Mouse (Mus musculus) left cerebral cortex, adult 8-10 months (tissue): ENCODE measurements at regions not wholly inside any gene's neighbourhood (a gene's known extent, or its start where the extent isn't known, plus 50 kb on each side); places are given as distances from the start of the nearest gene placed in this dataset.

Experiments
- DNase-seq, 2 experiments: peaks; one replicate each; pipeline ENCODE4 v3.0.0; 2022; ENCODE audit warnings: low spot score in 2 of 2

- no peak for DNase-seq
Measured at GRCm38 (mm10) chr8:10931266-10931665, 77.0 kb downstream of the Irs2 start.

- DNase-seq = no peak
Measured at GRCm38 (mm10) chr8:10928836-10929235, 79.4 kb downstream of the Irs2 start.

- DNase-seq = no peak
Measured at GRCm38 (mm10) chr8:10928342-10928794, 79.9 kb downstream of the Irs2 start.

DNA sequence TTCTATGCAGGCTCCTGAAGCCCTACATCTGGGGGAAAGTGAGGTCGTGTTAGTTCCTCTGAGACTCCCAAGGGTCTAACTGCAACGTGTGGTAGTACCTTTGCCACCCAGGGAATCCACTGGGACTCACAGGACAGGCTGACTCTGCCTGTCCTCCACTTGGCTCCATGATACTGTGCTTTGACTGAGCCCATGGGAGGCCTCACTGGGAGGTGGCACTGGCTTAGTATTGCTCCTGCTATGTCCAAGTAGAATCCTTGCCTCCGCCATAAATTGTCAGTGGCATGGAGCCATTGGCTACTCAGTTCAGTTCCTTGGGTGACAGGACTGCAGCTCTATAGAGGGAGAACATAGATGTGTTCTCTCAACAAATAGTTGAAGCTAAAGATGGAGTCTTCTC, 81.1 kb downstream of the Irs2 start:
- no peak for DNase-seq

DNA sequence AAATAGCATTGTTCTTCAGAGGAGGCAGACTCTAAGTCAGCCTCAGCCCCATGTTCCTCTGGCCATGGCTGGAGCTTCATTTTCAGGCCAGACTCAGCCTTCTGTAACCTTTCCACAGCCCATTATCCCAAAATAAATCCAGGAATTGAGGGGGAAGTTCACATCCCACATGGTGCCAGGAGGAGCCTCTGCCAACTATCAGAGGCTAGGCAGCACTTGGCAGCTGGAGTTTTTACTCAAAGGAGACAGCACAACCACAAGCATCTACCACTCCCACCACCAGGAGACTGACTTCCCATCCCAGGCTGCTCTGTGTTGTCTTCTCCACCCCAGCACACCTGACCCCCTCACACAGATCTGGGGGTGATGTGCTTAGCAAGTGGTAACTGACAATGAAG, 81.7 kb downstream of the Irs2 start:
- DNase-seq = no peak

GRCm38 (mm10) chr8:10925582-10926517, 82.4 kb downstream of the Irs2 start:
- no peak for DNase-seq

DNA sequence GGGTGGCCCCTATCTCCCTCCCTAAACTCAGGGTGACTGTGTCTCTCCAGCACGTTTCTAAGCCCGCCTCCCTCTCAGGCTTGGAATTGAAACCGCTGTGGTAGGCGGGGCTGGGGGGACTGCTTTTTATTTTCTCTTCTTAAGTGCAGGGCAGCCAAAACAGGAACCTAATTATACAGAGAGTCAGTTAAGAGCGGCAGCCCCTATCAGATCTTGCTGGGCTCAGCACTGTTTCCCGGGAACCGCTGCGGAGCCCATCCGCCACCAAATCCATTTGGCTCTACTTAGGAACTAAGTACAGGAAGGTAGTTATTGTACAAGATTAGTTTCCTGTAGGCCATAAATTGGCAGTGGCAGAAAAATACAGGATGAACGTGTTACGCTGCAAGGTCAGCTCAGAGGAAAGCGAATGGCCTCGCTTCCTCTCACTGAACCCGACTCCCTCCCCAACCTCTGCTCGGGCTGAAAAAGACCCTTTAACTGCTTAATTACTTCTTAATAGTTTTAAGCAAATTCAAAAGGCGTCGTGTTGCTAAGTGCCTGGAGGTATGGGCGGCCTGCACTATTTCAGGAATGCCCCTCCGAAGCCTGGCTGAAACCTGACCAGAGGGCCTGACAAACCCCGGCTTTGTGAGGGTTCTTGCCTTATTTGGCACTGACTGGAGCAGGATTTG, 83.6 kb downstream of the Irs2 start:
- no peak for DNase-seq

DNA sequence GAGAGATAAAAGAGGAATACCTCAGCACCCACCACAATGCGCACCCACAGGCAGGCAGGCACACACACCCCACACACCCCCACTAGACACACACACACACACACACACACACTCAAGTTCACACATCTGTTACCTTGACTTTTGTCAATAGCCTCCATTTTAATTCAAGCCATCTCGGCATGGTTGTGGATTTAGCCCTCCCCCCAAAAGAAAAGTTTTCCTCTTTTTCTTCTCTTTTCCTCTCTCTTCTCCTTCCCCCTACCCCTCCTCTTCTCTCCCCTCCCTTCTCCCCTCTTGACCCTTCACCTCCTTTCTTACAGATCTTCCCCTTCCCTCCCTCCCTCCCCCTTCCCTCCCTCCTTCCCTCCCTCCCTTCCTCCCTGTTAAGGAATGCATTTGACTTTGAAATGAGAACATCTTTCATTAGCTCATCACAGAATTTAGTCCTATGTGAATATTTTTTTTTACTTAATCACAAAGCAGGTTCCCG, 84.2 kb downstream of the Irs2 start:
- DNase-seq = no peak

GRCm38 (mm10) chr8:10923071-10924000, 84.9 kb downstream of the Irs2 start:
- no peak for DNase-seq

DNA sequence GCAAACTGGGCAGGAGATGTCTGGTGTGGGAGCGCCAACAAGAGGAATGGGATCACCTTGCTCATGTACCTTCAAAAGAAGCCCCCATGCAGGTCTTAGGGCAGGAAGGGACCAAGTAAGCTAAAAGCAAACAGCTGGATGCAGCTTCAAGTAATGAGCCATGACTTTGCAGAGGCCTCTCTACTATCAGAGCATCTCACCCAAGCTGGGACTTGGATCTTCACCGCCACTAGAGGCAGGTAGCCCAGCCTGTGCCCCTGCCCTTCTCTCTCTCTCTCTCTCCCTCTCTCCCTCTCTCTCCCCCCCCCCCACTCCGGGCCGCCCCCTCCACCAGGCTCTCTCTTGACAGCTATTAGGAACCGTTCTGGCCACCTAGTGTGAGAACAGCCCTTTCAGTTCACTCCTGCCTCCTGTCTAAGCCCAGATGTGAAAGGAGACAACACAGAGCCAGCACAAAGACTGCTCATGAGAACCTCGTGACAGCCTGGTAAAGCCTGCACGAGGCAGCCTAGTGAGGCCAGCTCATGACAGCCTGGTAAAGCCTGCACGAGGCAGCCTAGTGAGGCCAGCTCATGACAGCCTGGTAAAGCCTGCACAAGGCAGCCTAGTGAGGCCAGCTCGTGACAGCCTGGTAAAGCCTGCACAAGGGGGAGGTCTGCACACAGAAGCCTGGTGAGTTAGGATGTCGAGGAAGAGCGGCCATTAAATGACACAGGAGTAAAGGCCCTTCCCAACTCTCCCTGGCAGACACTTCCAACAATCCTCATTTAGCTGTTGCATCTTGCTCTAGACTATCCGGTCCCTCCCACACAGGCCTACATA, 85.8 kb downstream of the Irs2 start:
- DNase-seq = no peak

- no peak for DNase-seq
Measured at GRCm38 (mm10) chr8:10921439-10922191, 86.6 kb downstream of the Irs2 start.

- no peak for DNase-seq
Measured at GRCm38 (mm10) chr8:10919620-10920019, 88.6 kb downstream of the Irs2 start.

- DNase-seq = no peak
Measured at GRCm38 (mm10) chr8:10918403-10919035, 89.7 kb downstream of the Irs2 start.

GRCm38 (mm10) chr8:10914616-10915015, 93.6 kb downstream of the Irs2 start:
- DNase-seq = no peak

DNA sequence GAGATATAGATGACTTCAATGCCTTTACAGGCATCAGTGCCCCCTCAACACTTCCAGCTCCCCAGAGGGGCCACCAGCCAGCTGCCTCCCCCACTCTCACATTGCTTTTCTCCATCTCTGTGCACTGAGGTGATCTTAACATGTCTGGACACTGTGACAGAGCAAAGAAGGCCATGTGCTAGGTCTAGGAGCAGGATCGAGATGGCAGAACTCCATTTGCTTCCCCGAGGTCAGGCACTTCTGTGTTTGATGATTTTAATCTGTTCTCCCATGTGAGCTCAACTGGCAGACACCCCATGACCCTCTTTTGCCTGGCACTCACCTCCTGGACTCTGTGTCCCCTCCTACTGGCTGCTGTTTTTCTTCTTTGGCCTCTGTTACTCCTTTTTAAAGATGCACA, 95.8 kb downstream of the Irs2 start:
- no peak for DNase-seq

- DNase-seq = no peak
Measured at GRCm38 (mm10) chr8:10911371-10911770, 96.9 kb downstream of the Irs2 start.

- DNase-seq = no peak
Measured at GRCm38 (mm10) chr8:10910954-10911353, 97.3 kb downstream of the Irs2 start.

- no peak for DNase-seq
Measured at GRCm38 (mm10) chr8:10910244-10910872, 97.9 kb downstream of the Irs2 start.

DNA sequence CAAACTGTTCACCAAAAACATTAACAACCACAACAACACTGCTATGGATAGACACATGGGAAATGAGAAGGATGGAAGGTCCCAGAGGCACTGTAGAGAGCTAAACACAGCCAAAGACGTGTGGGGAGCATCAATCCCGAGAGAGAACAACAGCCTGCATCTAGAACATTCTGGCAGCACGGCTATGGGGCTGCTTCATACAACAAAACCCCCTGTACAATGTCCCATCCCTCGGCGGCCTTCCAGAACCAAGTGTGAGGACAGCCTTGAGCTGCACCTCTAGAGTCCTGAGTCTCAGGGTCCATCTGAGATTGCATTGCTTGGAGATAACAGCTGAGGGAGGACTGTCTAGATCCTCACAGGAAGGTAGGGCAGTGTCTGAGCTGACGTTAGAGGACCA, 99.1 kb downstream of the Irs2 start:
- DNase-seq = no peak
